Mouse (Mus musculus): Measurements from ENCODE around the gene Srpk2. TPM values are rescaled to one million over a fixed set of nuclear protein-coding genes. Genes with fewer than 3 reads are reported as not detected.

The Srpk2 gene
- total RNA-seq, 2 experiments from 2014 or later = 179 to 201 TPM

GRCm38 (mm10) chr5:23627221-23627620 lies 57.2 kb downstream of the Srpk2 start:
- no peak for DNase-seq (ENCODE audit: extremely low spot score in 1 of 2, low spot score in 2 of 2)
- Histone ChIP-seq H3K4me3 (no peak overlapping the region), H3K27ac (no peak overlapping the region)
- TF ChIP-seq CTCF (IDR thresholded peaks at IDR 0.05) = no peak
- intact Hi-C loops (cut with DNase I) = no loop called here

DNA sequence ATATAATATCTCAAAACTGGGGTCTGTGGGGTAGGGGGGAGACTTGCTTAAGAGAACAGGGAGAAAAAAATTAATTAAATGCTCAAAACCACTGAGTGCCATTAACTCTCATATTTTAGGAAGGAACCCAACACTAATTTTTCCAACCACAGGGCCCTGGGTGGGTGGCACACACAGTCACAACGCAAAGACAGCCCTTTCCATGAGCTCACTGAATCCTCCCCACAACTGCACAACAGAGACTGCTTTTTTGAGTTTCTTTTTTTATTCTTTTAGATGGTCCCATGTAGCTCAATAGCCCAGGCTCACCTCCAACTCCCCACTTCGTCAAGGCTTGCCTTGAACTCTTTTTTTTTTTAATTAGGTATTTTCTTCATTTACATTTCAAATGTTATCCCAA lies 58.2 kb downstream of the Srpk2 start:
- no peak for TF ChIP-seq CTCF (IDR thresholded peaks at IDR 0.05)
- DNase-seq (ENCODE audit: extremely low spot score in 1 of 2, low spot score in 2 of 2) = no peak

DNA sequence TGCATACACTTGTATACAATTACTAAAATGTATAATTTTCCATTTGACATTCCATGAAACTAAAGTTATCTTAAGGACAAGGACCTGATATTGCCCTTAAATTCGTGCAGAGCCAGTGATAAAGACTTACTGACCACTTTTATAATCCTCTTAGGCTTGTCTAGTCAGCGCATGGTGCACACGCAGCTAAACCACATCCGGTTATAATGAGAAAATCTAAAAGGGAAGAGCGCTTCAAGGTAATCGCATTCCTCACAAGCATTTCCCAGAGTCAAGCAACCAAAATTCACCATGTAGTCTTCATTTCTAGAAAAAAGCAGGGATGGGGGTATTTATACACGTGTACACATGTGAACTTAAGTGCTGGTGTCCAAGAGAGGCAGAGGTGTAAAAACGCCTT lies 63.8 kb downstream of the Srpk2 start:
- Histone ChIP-seq H3K4me3 (no peak overlapping the region), H3K27ac (no peak overlapping the region)
- no peak for TF ChIP-seq CTCF (IDR thresholded peaks at IDR 0.05)
- DNase-seq (ENCODE audit: extremely low spot score in 1 of 2, low spot score in 2 of 2) = no peak
- intact Hi-C loops (cut with DNase I) = no loop called here

More for the DNA sequence above, 58.2 kb downstream of the Srpk2 start:
- no peak overlapping the region for H3K27ac ChIP-seq
- H3K4me3 ChIP-seq = no peak overlapping the region
- intact Hi-C loops (cut with DNase I) = no loop called here

DNA sequence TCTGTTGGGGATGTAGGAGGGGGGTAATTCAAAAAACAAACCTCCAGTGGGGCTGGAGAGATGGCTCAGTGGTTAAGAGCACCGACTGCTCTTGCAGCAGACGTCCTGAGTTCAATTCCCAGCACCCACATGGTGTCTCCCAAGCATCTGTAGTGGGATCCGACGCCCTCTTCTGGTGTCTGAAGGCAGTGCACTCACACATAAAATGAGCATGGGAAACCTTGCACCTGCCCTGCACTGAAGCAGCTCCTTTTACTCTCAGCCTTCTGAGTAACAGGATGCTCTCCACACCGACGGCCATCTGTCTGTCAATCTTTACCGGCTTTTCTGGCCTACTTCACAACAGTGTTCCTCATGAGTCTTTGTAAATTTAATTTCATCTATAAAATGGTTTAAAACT lies 65.8 kb downstream of the Srpk2 start:
- peak; percentile 4; the same call in 1 of the 2 replicates for TF ChIP-seq CTCF (IDR thresholded peaks at IDR 0.05)
- no peak for DNase-seq (ENCODE audit: extremely low spot score in 1 of 2, low spot score in 2 of 2)
- H3K27ac ChIP-seq = no peak overlapping the region
- intact Hi-C loops (cut with DNase I) = loop anchor here (5.0 kb wide), 1 partner anchor 101 kb away; no protein-coding TSS in a partner anchor
- H3K4me3 ChIP-seq = no peak overlapping the region

DNA sequence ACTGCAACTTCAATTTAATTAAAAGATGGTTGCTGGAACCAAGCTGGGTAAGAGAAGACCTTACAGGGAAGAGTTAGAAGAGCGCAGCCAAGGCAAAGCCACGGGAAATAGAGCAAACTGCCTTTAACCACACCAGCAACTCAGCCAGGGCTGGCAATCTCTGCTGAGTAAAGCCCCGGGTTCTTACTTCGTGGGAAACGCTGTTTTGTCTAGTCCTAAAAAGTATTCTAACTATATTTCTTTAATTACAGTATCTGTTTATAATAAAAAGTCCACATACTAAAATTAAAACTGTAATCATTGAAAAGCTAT lies 67.4 kb downstream of the Srpk2 start:
- peak overlapping the region; percentile 59 for H3K4me3 ChIP-seq
- no peak; the same call in 1 of the 2 replicates for TF ChIP-seq CTCF (IDR thresholded peaks at IDR 0.05)
- peak in 1 of 2 experiments; percentile 42 for DNase-seq (ENCODE audit: extremely low spot score in 1 of 2, low spot score in 2 of 2)
- H3K27ac ChIP-seq = peak overlapping the region; percentile 96
- intact Hi-C loops (cut with DNase I) = loop anchor here (5.0 kb wide), 1 partner anchor 100 kb away; no protein-coding TSS in a partner anchor

- Histone ChIP-seq H3K27ac (peak overlapping the region; percentile 96), H3K4me3 (peak overlapping the region; percentile 59)
- intact Hi-C loops (cut with DNase I) = loop anchor here (5.0 kb wide), 1 partner anchor 99 kb away; no protein-coding TSS in a partner anchor
- TF ChIP-seq CTCF (IDR thresholded peaks at IDR 0.05) = no peak
- DNase-seq (ENCODE audit: extremely low spot score in 1 of 2, low spot score in 2 of 2) = peak; percentile 23 to 50
These were observed 67.9 kb downstream of the Srpk2 start for GRCm38 (mm10) chr5:23616270-23617103.

DNA sequence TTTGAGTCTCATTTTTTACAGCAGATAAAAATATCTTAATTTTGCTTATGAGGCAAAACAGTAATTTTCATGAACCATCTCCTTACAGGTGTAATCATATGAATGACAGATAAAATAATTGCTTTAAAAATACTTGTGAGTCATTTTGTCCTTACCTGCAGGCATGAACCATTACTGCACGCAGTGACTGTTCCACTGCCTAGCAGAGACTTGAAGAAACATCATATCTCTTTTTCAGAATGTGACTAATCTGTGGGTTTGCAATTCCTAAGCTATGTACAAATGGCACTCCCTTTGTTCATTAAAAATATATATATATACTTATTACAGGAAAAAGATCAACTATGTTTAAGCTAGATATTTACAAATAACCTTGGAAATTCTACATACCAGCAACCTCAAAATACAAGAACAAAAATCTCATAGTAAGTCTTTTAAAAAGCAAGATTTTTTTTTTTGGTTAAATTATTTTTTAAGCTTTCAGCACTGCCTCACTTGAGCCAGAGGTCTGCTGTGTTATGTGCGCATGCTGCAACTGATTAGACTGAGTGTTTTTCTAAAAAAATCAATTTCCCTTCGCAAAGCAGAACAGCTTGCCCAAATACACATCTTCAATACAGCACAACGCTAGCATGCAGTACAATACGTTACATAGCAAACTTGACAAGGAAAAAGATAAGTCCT lies 68.7 kb downstream of the Srpk2 start:
- Histone ChIP-seq H3K4me3 (peak overlapping the region; percentile 59), H3K27ac (peak overlapping the region; percentile 96)
- TF ChIP-seq CTCF (IDR thresholded peaks at IDR 0.05) = peak; percentile 25
- no peak for DNase-seq (ENCODE audit: extremely low spot score in 1 of 2, low spot score in 2 of 2)
- intact Hi-C loops (cut with DNase I) = loop anchor here (5.0 kb wide), 1 partner anchor 98 kb away; no protein-coding TSS in a partner anchor

DNA sequence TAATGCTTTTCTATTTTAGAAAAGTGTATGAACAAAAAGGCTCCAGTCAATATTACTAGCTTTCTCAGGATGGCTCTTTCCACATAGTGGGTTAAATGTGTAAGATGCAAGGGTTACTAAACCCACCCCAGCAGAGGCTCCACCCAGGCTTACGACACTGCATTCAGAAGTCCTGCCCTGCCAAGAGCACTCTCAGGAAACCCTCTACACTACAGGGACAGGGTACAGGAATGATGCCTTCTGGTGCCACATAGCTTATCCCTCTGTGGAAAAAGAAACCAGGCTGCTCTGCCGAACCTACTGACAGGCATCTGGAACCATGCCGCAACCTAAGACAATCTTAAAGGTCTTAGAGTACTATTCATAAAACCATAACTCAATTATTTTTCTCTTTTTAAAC lies 71.6 kb downstream of the Srpk2 start:
- intact Hi-C loops (cut with DNase I) = no loop called here
- DNase-seq (ENCODE audit: extremely low spot score in 1 of 2, low spot score in 2 of 2) = no peak
- Histone ChIP-seq H3K27ac (no peak overlapping the region), H3K4me3 (no peak overlapping the region)
- TF ChIP-seq CTCF (IDR thresholded peaks at IDR 0.05) = no peak

GRCm38 (mm10) chr5:23604036-23604705 lies 80.2 kb downstream of the Srpk2 start:
- Histone ChIP-seq H3K4me3 (no peak overlapping the region), H3K27ac (no peak overlapping the region)
- no peak for DNase-seq (ENCODE audit: extremely low spot score in 1 of 2, low spot score in 2 of 2)
- intact Hi-C loops (cut with DNase I) = no loop called here
- TF ChIP-seq CTCF (IDR thresholded peaks at IDR 0.05) = no peak

DNA sequence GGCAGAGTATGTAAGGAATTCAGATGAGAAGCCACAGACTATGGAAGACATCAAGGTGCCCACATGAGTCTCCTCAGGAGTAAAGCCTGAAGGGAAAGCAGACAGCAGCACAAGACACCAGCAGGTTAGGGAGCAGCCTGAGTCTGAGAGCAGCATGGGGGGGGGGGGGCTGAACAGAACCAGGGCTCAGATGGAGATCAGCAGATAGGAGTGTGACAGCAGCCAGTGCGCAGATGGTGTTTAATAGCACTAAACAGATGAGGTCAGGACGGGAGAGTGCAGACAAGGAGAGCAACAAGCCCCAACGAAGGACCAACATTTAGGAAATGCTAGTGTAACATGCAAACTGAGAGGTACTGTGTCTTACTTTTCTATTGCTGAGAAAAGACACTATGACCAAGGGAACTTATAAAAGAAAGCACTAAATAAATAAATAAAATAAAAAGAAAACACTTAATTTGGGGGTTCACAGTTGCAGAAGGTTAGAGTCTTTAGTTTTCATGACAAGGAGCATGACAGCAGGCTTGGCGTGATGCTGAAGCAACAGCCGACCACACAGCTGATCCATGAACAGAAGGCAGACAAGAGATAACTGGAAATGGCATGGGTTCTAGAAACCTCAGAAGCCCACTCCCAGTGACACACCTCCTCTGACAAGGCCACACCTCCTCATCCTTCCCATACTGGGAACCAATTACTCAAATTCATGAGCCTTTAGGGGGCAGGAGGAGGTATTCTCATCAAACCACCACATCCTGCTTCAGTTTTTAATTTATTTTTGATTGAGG lies 84.5 kb downstream of the Srpk2 start:
- no peak overlapping the region for H3K4me3 ChIP-seq
- H3K27ac ChIP-seq = no peak overlapping the region
- DNase-seq (ENCODE audit: extremely low spot score in 1 of 2, low spot score in 2 of 2) = no peak
- TF ChIP-seq CTCF (IDR thresholded peaks at IDR 0.05) = no peak
- intact Hi-C loops (cut with DNase I) = no loop called here

DNA sequence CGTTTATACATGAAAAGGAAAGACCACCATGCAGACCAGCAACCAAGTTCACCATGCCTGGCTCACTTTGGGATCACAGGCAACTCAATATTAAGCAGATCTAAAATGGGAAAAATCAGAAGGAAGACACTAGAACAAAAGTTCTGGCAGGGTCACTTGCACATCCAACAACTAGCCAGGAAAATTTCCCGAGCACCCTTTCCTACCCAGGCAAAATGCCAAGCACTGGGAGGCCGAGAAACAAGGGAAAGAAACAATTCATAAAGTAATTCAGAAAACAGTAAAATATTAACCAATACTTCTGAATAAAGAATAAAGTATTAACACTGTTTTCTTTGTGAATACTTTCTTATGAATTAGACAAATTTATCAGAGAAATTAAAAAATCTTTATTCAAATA lies 85.2 kb downstream of the Srpk2 start:
- H3K27ac ChIP-seq = no peak overlapping the region; the same call in 1 of the 2 replicates
- no peak for TF ChIP-seq CTCF (IDR thresholded peaks at IDR 0.05)
- no peak overlapping the region for H3K4me3 ChIP-seq
- intact Hi-C loops (cut with DNase I) = no loop called here
- no peak for DNase-seq (ENCODE audit: extremely low spot score in 1 of 2, low spot score in 2 of 2)

Data from left cerebral cortex, adult 2 months (tissue).